Mouse (Mus musculus) lung, embryonic 14.5 days (tissue): ENCODE measurements around the gene Golph3l. TPM values are rescaled to one million over a fixed set of nuclear protein-coding genes. Genes with fewer than 3 reads are reported as not detected.

Source experiments
- ATAC-seq: fragments of 200-750 bp; cut with Nextera tagmentation; 2 replicates; pipeline ENCODE4 v1.8.0; 2017; ENCODE audit warnings: mild to moderate bottlenecking, moderate TSS enrichment, moderate library complexity; ENCODE audit not compliant: insufficient read depth
- DNase-seq: peaks from one replicate; pipeline ENCODE4 v3.0.0-alpha.2; 2015
- H3K27ac ChIP-seq: fragments of 300-500 bp; sonication (generic); 2 replicates; pipeline ENCODE4 v1.5.1; 2014; ENCODE audit warnings: low read depth, mild to moderate bottlenecking, moderate library complexity
- H3K27me3 ChIP-seq: fragments of 300-500 bp; sonication (generic); 2 replicates; pipeline ENCODE4 v1.6.1; 2014; ENCODE audit warnings: low read length, control low read depth; ENCODE audit not compliant: insufficient read depth
- H3K36me3 ChIP-seq: fragments of 300-500 bp; sonication (generic); 2 replicates; pipeline ENCODE4 v1.6.1; 2014; ENCODE audit warnings: control low read depth; ENCODE audit not compliant: insufficient read depth
- H3K4me1 ChIP-seq: fragments of 300-500 bp; sonication (generic); 2 replicates; pipeline ENCODE4 v1.6.1; 2014; ENCODE audit warnings: antibody characterized with exemption, control low read depth; ENCODE audit not compliant: insufficient read depth
- H3K4me2 ChIP-seq: fragments of 300-500 bp; sonication (generic); 2 replicates; pipeline ENCODE4 v1.6.1; 2014; ENCODE audit warnings: mild to moderate bottlenecking
- H3K4me3 ChIP-seq: fragments of 300-500 bp; sonication (generic); 2 replicates; pipeline ENCODE4 v1.5.1; 2014; ENCODE audit warnings: low read depth, low read length
- H3K9ac ChIP-seq: fragments of 300-500 bp; sonication (generic); 2 replicates; pipeline ENCODE4 v1.6.1; 2014
- H3K9me3 ChIP-seq: fragments of 300-500 bp; sonication (generic); 2 replicates; pipeline ENCODE4 v1.6.1; 2016; ENCODE audit warnings: low read depth, low read length, control low read depth
- CTCF ChIP-seq: IDR thresholded peaks from 2 replicates; pipeline ENCODE4 v1.5.1; 2016; ENCODE audit warnings: antibody characterized with exemption, low read depth
- WGBS: fragments of 180-500 bp; shearing (Covaris S2); extraction: QIAGEN DNeasy Blood & Tissue Kit; methylation state at CpG from one replicate; pipeline ENCODE4 v1.1.7; 2014; 5-methylcytosine and 5-hydroxymethylcytosine counted together
- polyA plus RNA-seq: library from polyadenylated mRNA; unstranded; fragments of >200 nt; fragmentation: Nextera tagmentation; extraction: Ambion mirVana; gene quantifications from 2 replicates; pipeline ENCODE4 v1.2.1, GENCODE M21; 2014

The Golph3l gene
- polyA plus RNA-seq, 1 experiment from 2014 or later: 29.3 TPM

- Histone ChIP-seq H3K27ac (no peak overlapping the region), H3K27me3 (no peaks in the 10 kb centered on the region), H3K4me3 (peak overlapping the region; percentile 99), H3K9ac (peak overlapping the region; percentile 100), H3K4me1 (peaks cover 18% of the 10 kb centered on the region), H3K9me3 (no peaks in the 10 kb centered on the region), H3K36me3 (peaks cover 26% of the 10 kb centered on the region), H3K4me2 (peak overlapping the region; percentile 69)
- 88% methylated on average over 3 of the region's 3 CpGs for WGBS
- no peak for ATAC-seq
- TF ChIP-seq CTCF: no peak
- no peak for DNase-seq
Measured at GRCm38 (mm10) chr3:95657711-95658110, 69.0 kb downstream of the Golph3l start.

GRCm38 (mm10) chr3:95658236-95658867, 69.6 kb downstream of the Golph3l start, which contains the start of gene Mcl1:
Gene Mcl1, plus strand, starts transcription at chr3:95658788.
- Histone ChIP-seq H3K9me3 (no peaks in the 10 kb centered on the region), H3K4me3 (peak within 1 kb of the TSS; percentile 99), H3K9ac (peak within 1 kb of the TSS; percentile 100), H3K36me3 (peaks cover 33% of the 10 kb centered on the region), H3K4me2 (peak within 1 kb of the TSS; percentile 69), H3K27me3 (no peaks in the 10 kb centered on the region), H3K4me1 (peaks cover 17% of the 10 kb centered on the region), H3K27ac (peak within 1 kb of the TSS; percentile 99)
- WGBS: under 1% methylated on average over 42 of the region's 43 CpGs
- peak; percentile 97 for ATAC-seq
- peak; percentile 98 for DNase-seq
- no peak; the same call in 1 of the 2 replicates for TF ChIP-seq CTCF

- no peaks in the 10 kb centered on the region for H3K27me3 ChIP-seq
- peaks cover 40% of the 10 kb centered on the region for H3K36me3 ChIP-seq
- no peak for TF ChIP-seq CTCF
- ATAC-seq (peak; percentile 68), DNase-seq (peak; percentile 92)
- peak overlapping the region; percentile 99 for H3K4me3 ChIP-seq
- WGBS: under 1% methylated on average over 100 of the region's 113 CpGs
- peaks cover 13% of the 10 kb centered on the region; the same call in 1 of the 2 replicates for H3K4me1 ChIP-seq
- peak overlapping the region; percentile 100 for H3K9ac ChIP-seq
- no peaks in the 10 kb centered on the region for H3K9me3 ChIP-seq
- H3K4me2 ChIP-seq: peak overlapping the region; percentile 69
- H3K27ac ChIP-seq: peak overlapping the region; percentile 99
Measured at GRCm38 (mm10) chr3:95658868-95659712, 70.4 kb downstream of the Golph3l start.

- peak overlapping the region; percentile 99 for H3K4me3 ChIP-seq
- no peak for TF ChIP-seq CTCF
- DNase-seq (no peak), ATAC-seq (no peak)
- H3K4me1 ChIP-seq: peaks cover 16% of the 10 kb centered on the region; the same call in 1 of the 2 replicates
- WGBS: 1% methylated on average over 8 of the region's 8 CpGs
- peak overlapping the region; percentile 69 for H3K4me2 ChIP-seq
- H3K27ac ChIP-seq: peak overlapping the region; percentile 99
- no peaks in the 10 kb centered on the region for H3K27me3 ChIP-seq
- peaks cover 49% of the 10 kb centered on the region for H3K36me3 ChIP-seq
- H3K9me3 ChIP-seq: no peaks in the 10 kb centered on the region
- H3K9ac ChIP-seq: peak overlapping the region; percentile 100
Measured at GRCm38 (mm10) chr3:95659948-95660347, 71.2 kb downstream of the Golph3l start.

GRCm38 (mm10) chr3:95660788-95661478, 72.2 kb downstream of the Golph3l start:
- DNase-seq (no peak), ATAC-seq (no peak)
- H3K9ac ChIP-seq: peak overlapping the region; percentile 100
- no peaks in the 10 kb centered on the region for H3K9me3 ChIP-seq
- peaks cover 55% of the 10 kb centered on the region for H3K36me3 ChIP-seq
- H3K27me3 ChIP-seq: no peaks in the 10 kb centered on the region
- peak overlapping the region; percentile 69 for H3K4me2 ChIP-seq
- 0 out of 2 replicates have a peak overlapping the region, but pooled peaks have one; percentile 3 for H3K27ac ChIP-seq
- TF ChIP-seq CTCF: no peak
- 20% methylated on average over 2 of the region's 2 CpGs for WGBS
- H3K4me1 ChIP-seq: peaks cover 24% of the 10 kb centered on the region; the same call in 1 of the 2 replicates
- peak overlapping the region; percentile 99 for H3K4me3 ChIP-seq

- Histone ChIP-seq H3K27ac (peak overlapping the region; percentile 16; the same call in 1 of the 2 replicates), H3K4me3 (peak overlapping the region; percentile 99), H3K9ac (peak overlapping the region; percentile 38), H3K27me3 (no peaks in the 10 kb centered on the region), H3K4me1 (peaks cover 25% of the 10 kb centered on the region; the same call in 1 of the 2 replicates), H3K9me3 (no peaks in the 10 kb centered on the region), H3K4me2 (peak overlapping the region; percentile 69), H3K36me3 (peaks cover 55% of the 10 kb centered on the region)
- DNase-seq: no peak
- WGBS: 26% methylated on average over 7 of the region's 7 CpGs
- ATAC-seq: no peak
- TF ChIP-seq CTCF: no peak
Measured at GRCm38 (mm10) chr3:95661945-95662715, 73.4 kb downstream of the Golph3l start.
